ENCODE assay signal across 14 mouse cellular contexts in the genomic region with DNA sequence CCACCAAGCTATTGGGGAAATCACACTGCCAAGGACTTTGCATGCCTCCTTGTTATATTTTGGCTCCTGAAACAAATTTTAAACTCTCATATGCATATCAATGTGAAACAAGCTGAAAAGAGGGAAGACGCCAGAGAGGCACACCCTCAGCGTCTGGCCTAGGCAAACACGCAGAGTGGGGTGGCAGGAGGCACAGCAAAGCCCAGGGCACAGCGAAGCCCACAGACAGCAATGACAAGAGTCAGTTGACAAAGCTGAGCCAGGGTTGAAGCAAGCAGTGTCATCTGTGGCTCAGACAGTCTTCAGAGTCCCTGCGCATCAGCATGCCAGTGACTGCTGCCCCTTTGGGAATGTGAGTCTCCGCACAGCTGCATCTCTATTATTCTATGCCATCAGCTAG.
"Had no signal": no experiment of that assay in that cellular context is flagged by ENCODE, and none has a peak within 500 bp of the region (broad histone marks: within the 10 kb centered on the region; RNA-seq: fewer than 3 reads in every experiment).

No protein-coding gene starts in this region.

- ATAC-seq: liver, postnatal 0 days; lung, postnatal 0 days; midbrain, embryonic 13.5 days had no signal

- H3K4me1 ChIP-seq: limb, embryonic 12.5 days; limb, embryonic 15.5 days had no signal

- H3K27ac ChIP-seq: limb, embryonic 12.5 days; limb, embryonic 15.5 days; liver, embryonic 14.5 days; macrophage; midbrain, embryonic 13.5 days had no signal

- H3K36me3 ChIP-seq: limb, embryonic 12.5 days; limb, embryonic 15.5 days; midbrain, embryonic 13.5 days had no signal

- H3K4me2 ChIP-seq: limb, embryonic 12.5 days; limb, embryonic 15.5 days; liver, embryonic 11.5 days; lung, embryonic 14.5 days; midbrain, embryonic 13.5 days had no signal

- DNase-seq: kidney, postnatal 14 days; kidney, postnatal 4 days; left cerebral cortex, postnatal 4 days; liver, postnatal 0 days; lung, embryonic 14.5 days; thymus, adult 18-20 months; thymus, postnatal 36 days had no signal

- H3K9me3 ChIP-seq: limb, embryonic 12.5 days; limb, embryonic 15.5 days; midbrain, embryonic 13.5 days had no signal

- H3K9ac ChIP-seq: limb, embryonic 12.5 days; limb, embryonic 15.5 days; liver, embryonic 14.5 days; liver, postnatal 0 days; lung, embryonic 14.5 days; midbrain, embryonic 13.5 days had no signal

- H3K4me3 ChIP-seq: limb, embryonic 12.5 days; limb, embryonic 15.5 days; midbrain, embryonic 13.5 days had no signal

- H3K27me3 ChIP-seq: limb, embryonic 12.5 days; limb, embryonic 15.5 days; midbrain, embryonic 13.5 days had no signal
